Mouse (Mus musculus) layer of hippocampus, postnatal 10 days (tissue): ENCODE results near the gene Nos1ap. TPM values are rescaled to one million over a fixed set of nuclear protein-coding genes. Genes with fewer than 3 reads are reported as not detected.

Experiments used
- DNase-seq, 2 experiments: peaks; one replicate each; pipeline ENCODE4 v3.0.0; 2021; ENCODE audit warnings: low spot score in 2 of 2
- total RNA-seq, 2 experiments: library from RNA; stranded (reverse); gene quantifications; 2 replicates each; pipeline ENCODE4 v1.2.3; 2021

Gene Nos1ap
- total RNA-seq, 2 experiments from 2014 or later = 83.9 to 88.5 TPM

DNA sequence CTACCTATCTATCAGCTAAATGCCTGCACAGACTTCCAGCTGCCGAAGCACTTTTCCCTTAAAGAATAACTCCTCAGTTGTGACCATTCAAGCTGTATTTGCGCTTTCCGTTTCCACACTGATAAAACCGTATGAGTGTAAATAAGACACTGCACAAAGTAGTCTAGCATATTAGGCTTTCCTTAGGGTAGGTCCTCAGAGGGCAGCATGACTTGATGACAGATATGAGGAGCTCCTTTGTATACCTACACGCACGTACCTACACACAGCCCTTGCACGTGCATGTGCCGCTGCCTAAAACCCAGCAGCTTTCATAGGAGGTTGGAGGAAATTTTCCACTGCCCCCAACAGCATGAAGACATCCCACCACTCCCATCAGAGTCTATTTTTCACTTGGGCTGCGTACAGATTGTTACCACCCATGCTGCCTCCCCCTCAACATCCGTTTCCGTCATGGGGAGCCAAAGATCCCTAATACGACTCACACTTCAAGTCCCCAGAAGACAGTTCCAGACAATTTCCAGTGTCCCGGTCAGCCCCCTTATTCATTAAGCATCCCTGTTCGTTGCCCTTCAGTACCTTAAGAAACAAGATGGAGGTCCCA is 41.4 kb downstream of the Nos1ap start:
- peak; percentile 13 to 28 for DNase-seq

DNA sequence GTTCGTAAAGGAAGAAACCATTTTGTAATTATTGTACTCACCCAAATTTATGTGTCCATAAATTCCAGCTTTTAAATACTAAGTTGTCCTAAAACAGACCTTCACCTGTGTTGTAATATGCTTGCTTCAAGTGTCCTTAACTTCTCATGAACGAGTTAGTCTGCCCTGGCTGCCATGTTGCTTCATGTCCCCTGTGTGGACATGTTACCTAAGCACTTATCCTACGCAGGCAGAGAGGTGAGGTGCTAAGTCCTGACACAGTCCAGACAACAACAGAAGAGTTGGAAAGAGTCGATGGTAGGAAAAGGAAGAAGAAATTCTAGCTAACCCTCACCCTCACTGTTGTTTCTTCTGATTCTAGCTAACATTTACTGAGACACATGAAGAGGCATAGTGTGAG is 43.4 kb downstream of the Nos1ap start:
- no peak for DNase-seq

DNA sequence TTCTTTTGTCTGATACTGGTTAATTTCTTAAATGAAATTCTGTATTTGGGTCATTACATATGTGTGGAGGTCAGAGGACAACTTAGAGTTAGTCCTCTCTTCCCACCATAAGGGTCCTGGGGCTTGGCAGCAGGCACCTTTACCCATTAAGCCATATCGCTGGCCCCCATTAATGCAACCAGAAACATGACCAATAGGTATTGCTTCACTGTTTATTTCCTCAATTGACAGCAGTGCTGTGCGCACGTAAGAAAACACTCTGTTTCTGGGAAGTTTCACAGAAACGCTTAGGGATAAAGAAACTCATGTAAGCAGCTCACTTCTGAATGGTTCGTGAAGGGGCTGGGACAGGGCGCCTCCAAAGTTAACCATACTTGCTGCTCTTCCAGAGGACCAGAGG is 44.4 kb downstream of the Nos1ap start:
- DNase-seq = no peak

DNA sequence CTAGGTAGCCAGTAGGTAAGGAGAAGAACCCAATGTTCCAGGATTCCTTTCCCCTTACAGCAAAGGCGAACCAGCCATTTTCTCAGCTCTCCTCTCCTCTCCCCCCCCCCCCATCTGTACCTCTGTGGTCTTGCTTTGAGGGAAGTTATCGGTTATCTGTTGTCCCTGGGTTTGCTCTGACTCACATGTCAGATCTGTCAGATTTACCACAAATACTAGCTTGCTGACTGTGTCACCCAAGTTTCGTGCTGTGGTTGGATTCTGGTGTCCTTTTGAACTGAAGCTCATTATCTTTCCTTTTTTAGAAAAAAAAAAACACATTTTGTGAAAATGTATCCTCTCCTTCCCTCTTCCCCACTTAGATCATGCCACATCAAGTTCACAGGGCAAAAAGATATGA is 50.2 kb downstream of the Nos1ap start:
- no peak for DNase-seq

DNA sequence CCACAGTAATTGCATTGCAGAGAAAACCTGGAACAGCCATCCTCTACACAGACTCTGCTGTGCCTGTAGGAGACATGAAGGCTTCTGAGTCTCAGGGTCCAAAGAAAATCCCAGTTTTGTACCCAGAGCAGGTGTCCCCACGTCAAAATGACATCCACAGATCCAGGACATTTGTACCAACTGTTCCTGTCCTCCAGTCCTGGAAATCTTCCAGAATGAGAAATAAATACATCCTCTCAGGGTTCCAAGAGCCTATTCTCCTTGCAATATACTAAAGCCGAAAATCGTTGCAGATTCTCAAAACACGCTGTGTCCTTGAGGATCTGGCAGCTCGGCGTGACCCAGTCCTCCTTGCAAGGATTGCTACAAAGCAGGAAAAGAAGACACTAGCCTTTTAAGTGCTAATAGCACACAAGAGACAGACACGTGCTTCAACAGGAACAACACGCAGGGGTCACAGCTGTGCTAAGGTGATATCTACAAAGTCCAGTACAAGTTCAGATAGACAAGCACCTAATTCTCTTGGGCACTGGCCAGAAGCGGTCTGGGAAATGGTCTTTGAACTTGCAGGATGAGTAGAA is 51.1 kb downstream of the Nos1ap start:
- DNase-seq = no peak

DNA sequence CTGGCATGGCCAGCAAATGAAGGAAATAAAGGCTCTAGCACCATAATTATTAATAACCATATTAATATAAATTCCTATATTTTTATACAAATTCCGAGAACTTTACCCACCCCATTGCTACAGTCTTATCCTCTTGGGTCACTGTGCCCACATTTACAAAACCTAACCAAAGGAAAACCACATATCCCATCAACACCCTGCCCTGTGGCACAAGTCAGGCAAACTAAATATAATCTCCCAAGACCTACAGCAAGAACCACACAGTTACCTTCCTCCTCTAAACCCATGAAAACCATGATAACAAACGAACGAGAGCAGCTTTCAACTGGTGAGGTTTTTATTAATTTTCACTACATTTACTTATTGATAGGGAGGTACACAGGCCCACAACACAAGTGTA is 53.3 kb downstream of the Nos1ap start:
- no peak for DNase-seq

DNA sequence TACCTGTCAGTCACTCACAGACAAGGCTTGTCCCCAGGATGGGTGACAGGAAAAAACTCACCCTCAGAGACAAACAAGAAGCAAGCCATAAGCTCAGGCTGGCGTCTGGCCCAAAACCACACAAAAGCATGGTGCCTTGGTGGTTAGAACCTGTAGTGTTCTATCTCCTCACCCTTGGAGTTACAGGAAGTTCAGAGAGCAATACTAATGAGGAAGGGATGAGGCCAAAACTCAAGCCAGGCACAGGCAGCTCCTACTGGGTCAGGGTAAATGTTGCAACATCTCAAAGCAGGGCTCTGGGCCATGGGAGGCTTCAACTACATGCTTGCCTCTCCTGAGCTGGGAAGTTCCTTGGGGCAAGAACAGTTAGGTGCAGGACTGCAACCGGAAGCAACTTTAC is 54.4 kb downstream of the Nos1ap start:
- no peak for DNase-seq

DNA sequence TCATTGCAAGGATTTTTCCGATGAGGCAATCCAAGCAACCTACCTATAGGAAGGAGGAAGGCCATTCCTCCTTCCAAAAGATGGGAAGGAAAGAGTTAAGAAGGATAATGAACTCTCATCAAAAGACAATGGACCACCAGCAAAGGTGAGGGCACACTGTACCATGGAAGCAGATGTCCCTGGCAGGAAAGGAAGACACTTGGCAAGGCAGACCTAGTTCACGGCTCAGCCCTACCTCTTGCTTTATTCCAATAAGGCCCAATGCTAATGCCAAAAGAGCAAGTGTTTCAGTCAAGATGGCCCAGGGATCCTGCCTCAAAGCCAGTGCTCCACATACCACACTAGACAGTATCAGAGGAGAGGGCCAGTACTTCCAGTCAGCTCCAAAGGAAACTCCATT is 58.4 kb downstream of the Nos1ap start:
- DNase-seq = no peak

DNA sequence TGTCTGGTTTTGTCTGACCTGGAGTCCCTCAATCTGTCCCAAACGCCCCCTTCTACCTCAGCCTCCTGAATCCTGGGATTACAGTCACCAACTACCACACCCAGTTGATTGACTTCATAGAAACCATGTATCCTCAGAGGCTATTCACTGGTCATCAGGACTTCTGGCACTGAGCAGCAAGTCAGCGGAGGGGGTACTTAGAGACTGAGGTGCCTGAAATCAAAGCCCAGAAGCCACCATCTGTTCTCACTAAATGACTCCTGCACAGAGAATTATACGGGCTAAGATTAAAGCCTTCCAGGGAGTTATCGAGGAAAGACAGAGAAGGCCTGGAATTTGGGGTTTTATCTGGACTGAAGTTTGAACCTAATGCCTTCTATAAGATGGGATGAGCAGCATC is 59.2 kb downstream of the Nos1ap start:
- DNase-seq = no peak

DNA sequence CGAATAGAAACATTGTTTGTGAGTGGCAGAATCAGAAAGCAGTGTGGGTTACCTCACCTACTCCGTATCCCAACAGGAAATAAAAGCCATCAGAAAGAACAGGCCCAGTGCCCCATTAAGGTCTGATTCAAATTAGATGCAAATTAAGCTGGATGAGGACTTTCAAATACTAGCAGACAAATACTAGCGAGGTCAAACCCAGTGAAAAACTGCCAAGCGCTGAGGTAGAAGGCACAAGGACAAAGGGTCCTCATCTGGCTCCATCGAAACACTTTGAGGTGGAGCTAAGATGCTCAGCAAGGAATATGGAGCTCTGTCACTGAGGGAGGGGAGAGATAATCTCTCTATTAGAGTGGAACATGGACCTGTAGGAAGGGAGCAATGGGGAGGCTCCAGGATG is 66.8 kb downstream of the Nos1ap start:
- DNase-seq = no peak

DNA sequence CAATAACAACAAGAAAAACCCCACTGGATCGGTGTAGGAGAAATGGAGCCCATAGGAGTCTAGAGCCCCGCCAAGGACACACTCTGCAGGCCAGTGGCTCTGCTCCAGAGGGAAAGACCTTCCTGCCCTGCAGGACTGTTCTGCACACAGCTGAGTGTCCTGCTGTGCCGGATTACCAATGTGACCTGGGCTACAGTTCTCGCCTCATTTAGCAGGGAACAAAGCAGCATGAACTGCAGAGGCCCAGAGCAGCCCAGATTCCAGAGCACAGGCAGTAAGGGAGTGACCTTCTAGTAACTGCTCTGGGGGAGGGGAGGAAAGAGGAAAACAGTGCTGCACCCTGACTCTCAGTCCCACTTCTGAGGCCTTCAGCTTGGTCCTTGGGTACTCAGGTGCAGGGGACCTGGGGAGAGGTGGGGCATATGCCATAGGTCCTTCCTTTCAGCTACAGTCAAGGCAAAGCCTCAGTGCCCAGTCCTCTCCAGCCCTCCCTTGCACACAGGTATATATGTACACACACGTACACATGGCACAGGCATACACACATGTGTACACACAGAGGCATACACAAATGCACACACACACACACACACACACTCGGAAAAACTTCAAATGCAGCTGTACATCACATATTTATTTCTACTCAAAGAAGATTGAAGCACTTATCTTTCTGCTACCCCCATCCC is 68.0 kb downstream of the Nos1ap start:
- no peak for DNase-seq

DNA sequence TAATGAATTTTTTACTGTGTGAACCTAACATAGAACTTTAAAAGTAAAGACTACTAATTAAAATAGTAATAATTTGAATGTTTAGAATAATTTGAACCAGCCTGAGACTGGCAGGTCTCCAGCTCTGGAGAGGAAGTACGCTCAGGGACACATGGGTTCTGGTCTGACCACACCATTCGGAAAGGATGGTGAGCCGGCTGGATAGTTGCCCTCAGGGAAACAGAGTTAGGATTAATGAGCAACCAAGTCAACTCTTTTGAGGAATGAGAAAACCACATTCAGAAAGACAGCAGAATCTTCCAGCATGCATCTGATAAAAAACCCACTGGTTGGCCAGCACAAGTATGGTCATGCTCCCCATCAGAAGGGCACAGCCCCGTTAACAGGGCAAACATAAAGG is 69.5 kb downstream of the Nos1ap start:
- DNase-seq = no peak

DNA sequence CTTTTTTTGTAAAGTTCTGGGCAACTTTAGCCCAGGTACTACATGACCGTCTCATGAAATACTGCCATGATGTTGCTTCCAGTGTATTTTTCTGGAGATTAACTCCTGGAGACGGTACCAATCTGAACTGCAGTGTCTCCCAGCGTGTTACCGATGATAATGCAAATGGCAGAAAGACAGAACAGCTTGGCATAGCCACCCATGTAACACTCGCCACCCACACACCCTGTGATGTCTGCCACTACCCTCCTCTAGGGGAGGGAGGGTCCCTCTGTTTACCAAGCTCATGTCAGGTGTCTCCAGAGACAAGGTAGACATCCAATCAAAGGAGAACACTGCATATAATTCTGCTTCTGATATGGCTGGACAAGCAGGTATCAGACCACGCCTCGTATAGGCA is 70.0 kb downstream of the Nos1ap start:
- DNase-seq = no peak

DNA sequence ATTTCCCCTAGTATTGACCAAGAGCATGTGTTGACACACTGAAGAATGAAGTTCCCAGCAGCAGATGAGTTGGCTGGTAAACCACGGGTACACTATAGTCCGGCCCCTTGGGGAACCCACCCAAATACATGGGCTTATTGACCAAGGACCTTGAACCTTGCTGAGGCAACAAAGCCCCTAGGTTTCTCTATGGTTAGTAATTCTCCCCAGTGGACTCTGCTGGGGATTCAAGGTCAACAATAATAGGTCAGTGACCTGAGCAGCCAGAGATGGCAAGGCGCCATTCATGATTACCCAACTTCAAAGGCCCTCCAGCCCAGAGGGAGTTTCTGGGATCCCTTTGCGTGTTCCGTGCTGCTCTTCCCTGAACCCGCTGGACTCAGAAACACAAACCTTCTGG is 73.5 kb downstream of the Nos1ap start:
- DNase-seq = no peak

DNA sequence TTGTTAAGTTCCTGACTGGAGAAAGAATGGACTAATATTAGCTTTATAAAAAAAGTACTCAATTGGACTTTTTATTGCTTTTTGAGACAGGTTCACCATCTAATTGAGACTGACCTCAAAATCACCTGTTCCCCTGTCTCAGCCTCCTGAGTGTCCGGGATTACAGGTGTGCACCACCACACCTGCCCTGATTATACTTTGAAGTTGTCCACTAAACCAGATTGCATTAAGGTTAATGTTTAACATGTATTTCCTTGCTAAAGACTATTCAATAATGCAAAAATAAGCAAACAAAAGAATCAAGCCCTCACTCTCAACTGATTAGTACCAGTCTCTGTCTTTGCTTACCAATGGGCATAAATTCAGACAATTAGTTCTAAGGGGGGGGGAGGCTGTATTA is 74.2 kb downstream of the Nos1ap start:
- no peak for DNase-seq

DNA sequence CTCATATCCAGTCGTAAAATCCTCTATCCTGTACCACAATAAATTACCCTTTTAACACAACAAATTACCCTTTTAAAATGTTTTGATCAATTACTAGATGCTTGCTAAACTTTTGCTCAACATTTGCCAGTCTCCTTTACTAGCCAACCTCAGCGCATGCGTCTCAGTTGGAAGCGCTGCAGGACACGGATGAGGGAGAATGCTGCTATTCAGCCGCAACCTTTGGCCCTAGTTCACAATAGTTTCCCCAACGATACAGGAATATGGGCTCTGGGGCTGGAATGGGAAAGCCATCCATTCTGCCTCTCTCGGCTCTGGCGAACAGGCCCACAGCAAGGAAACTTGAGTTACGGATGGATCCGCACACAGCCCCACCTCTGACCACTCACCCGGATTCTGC is 75.4 kb downstream of the Nos1ap start:
- DNase-seq = no peak

DNA sequence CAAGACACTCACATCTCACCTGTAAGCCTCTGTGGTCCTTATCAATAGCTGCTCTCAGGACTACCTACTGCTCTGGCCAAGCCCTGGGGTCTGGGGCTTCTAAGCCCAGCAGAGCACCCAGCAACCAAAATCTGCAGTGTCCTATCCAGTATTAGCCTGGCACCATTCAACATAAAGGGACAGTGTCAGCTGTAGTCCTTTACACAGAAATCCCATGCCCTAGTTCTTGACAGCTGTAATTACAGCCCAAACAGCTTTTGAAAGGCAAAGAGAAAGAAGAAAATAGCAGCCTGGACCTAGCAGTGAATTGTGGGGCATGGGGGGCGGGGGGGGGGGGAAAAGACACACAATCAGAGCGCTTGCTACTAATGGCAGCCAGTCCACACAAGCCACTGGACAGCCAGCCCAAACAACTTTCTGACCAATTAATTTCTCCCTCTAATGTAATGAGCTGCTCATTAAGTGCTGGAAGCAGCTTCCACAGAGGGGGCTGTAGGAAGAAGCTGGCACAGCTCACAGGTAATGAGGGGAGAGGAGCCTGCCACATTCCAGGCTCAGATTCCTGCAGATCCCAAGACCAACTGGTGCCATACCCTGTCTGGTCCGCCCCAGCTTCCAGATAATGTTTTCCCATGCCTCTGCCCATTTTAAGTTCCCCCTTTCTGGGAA is 77.1 kb downstream of the Nos1ap start:
- no peak for DNase-seq

DNA sequence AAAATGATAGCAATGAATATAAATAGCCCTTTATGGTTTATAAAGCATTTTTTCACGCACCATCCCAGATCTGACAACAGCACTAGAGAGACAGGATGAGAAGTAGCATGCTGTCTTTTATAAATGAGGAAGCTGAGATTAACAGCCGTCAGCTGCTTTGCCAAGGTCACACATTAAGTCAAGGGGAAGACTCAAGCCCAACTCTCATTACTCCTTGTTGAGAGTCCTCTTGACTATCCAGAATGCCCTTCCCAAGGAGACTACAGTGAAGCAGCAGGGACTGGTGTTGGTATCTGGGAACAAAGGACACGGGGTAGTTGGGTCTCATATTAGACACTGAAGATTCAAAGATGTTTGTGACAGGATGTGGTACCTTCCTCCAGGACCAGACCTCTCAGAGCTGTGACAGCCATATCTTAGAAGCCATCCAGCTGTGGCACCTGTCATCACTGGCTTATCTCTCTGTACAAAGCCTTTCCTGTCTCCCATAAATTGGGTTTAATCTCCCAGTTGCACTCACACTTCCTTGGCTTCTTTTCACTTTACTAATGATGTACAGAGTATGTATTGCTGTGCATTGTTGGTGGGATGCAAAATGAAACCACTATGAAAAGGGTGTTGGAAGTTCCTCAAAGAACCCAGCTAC is 78.9 kb downstream of the Nos1ap start:
- DNase-seq = no peak

DNA sequence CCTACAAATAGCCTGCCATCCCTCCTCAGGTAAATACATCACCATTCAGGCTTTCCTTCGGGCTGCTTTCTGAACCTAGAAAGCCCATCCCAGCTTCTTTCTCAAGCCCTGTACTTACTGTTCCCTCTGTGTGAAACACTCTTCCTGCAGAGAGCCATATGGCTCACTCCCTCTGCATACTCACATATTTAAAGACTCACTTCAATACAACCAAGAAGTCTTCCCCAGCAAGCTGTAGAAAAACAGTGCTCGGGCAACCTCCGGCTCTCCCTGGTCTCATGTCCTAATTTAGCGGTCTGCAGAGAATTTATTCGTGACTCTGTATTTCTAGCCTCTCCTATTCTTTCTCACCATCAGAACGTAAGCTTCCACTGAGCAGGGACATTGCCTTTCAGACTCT is 83.4 kb downstream of the Nos1ap start:
- no peak for DNase-seq

DNA sequence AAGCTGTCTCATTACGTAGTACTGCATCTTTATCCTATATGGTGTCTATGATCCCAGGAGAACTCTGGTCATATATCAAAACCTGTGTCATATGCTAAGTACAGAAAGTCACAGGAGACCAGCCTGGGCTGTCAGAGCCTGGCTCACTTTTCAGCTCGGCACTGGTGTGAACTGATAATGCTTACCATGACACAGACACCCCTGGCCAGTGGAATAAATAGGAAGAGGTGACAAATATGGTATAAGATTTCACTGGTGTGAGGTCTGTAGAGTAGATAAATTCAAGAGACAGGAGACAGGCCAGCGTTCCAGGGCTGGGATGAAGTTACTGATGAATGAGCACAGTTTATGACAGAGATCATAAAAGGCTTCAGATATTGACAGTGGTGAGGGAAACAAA is 84.6 kb downstream of the Nos1ap start:
- DNase-seq = no peak

DNA sequence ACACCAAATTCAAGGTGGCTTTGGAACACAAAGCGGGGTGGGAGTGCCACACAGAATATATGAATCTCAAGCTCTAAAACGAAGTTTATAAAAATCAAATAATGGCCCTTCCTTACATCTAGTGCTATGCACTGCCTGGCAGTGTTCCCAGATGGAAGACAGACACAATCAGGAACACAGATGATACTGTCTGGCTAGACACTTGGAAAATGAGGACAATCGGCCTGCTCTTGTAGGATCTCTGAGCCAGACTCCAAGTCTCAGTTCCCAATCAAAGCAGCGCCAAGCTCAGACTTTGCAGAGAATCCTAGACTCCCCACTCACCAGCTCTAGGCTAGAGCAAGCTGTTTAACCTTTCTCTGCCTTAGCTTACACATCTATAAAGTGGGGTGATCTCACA is 85.3 kb downstream of the Nos1ap start:
- DNase-seq = no peak

DNA sequence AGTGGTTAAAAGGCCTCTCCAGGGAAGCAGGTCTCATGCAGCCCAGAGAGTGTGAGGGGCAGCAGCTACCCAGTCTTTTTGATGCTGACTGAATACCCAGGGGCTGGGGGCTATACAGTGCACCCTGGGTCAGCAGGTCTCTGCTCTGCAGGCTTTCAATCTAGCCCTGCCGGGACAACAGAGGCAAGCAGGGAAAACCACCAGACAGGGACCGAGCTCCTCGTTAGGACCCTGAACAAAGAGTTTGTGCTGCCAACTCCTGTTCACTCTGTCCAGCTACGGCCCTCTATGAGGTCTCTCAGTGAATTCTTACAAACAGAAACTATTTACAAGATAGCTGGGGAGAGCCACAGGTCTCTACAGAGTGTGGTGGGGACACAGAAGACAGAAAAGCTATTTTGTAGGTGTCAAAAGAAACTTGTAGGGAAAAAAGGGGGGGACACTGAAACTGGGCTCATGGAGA is 86.4 kb downstream of the Nos1ap start:
- no peak for DNase-seq
